Mouse (Mus musculus): ENCODE measurements around the gene Gm14151. TPM values are rescaled to one million over a fixed set of nuclear protein-coding genes. Genes with fewer than 3 reads are reported as not detected.
A peak's percentile ranks its signal among the peaks of the same experiment; 100 is the strongest.
"Not testable (repeated sequence)": the region's sequence is repeated elsewhere in the genome, so short reads cannot be mapped to it uniquely, and the experiment has no call there.

Gene Gm14151
- polyA plus RNA-seq (2015; fragmentation: Nextera tagmentation; extraction: Ambion mirVana): not detected in 2 replicates

- H3K9ac ChIP-seq; ATAC-seq (ENCODE audit: low read depth); DNase-seq; H3K4me3 ChIP-seq (replicated peaks); H3K4me1 ChIP-seq (replicated peaks); H3K27me3 ChIP-seq; H3K27ac ChIP-seq; H3K9me3 ChIP-seq (replicated peaks); H3K36me3 ChIP-seq; H3K4me2 ChIP-seq: not testable (repeated sequence)
- WGBS (ENCODE audit: insufficient replicate concordance): no CpG with 5 or more reads among the region's 3 CpGs
Measured at GRCm38 (mm10) chr2:151092250-151092649, at the start of gene Gm14151. TSS of gene Gm14151 (minus strand) at chr2:151092350.

GRCm38 (mm10) chr2:151097945-151098344 is 5.8 kb upstream of the Gm14151 start, which contains the start of gene Gm14147:
TSS of gene Gm14147 (plus strand) at chr2:151098245.
- H3K9me3 ChIP-seq (replicated peaks); H3K4me2 ChIP-seq; H3K27me3 ChIP-seq; H3K4me3 ChIP-seq (replicated peaks); DNase-seq; H3K9ac ChIP-seq; H3K4me1 ChIP-seq (replicated peaks); H3K36me3 ChIP-seq; ATAC-seq (ENCODE audit: low read depth); H3K27ac ChIP-seq: not testable (repeated sequence)
- WGBS (ENCODE audit: insufficient replicate concordance): no CpG with 5 or more reads among the region's 3 CpGs

GRCm38 (mm10) chr2:151056637-151057036 is 35.5 kb downstream of the Gm14151 start:
- WGBS (ENCODE audit: insufficient replicate concordance): 80% methylated on average over 1 of the region's 1 CpGs
- Histone ChIP-seq H3K4me2 (no peak overlapping the region), H3K27ac (no peak overlapping the region), H3K9ac (no peak overlapping the region), H3K4me3 (replicated peaks) (no peak overlapping the region), H3K27me3 (no peaks in the 10 kb centered on the region), H3K36me3 (no peaks in the 10 kb centered on the region), H3K9me3 (replicated peaks) (no peaks in the 10 kb centered on the region), H3K4me1 (replicated peaks) (no peaks in the 10 kb centered on the region)
- no peak for DNase-seq
- no peak for ATAC-seq (ENCODE audit: low read depth)

- 79% methylated on average over 1 of the region's 1 CpGs for WGBS (ENCODE audit: insufficient replicate concordance)
- DNase-seq (no peak), ATAC-seq (ENCODE audit: low read depth) (no peak)
- Histone ChIP-seq H3K4me1 (replicated peaks) (peaks cover 40% of the 10 kb centered on the region), H3K9ac (0 out of 2 replicates have a peak overlapping the region, but pooled peaks have one; percentile 100), H3K27ac (no peak overlapping the region), H3K4me3 (replicated peaks) (peak overlapping the region; percentile 98), H3K36me3 (0 out of 2 replicates have a peak, but pooled peaks cover 3% of the 10 kb centered on the region), H3K4me2 (peak overlapping the region; percentile 87), H3K27me3 (no peaks in the 10 kb centered on the region), H3K9me3 (replicated peaks) (no peaks in the 10 kb centered on the region)
Measured at GRCm38 (mm10) chr2:151040411-151040810, 51.7 kb downstream of the Gm14151 start.

GRCm38 (mm10) chr2:151039726-151040125 is 52.4 kb downstream of the Gm14151 start:
- peaks cover 7% of the 10 kb centered on the region; the same call in 1 of the 2 replicates for H3K36me3 ChIP-seq
- peak overlapping the region; percentile 87 for H3K4me2 ChIP-seq
- H3K9ac ChIP-seq: peak overlapping the region; percentile 100
- ATAC-seq (ENCODE audit: low read depth): peak; percentile 8
- peak; percentile 26 for DNase-seq
- peak overlapping the region; percentile 84 for H3K27ac ChIP-seq
- H3K4me3 ChIP-seq (replicated peaks): peak overlapping the region; percentile 98
- peaks cover 47% of the 10 kb centered on the region for H3K4me1 ChIP-seq (replicated peaks)
- no peaks in the 10 kb centered on the region for H3K27me3 ChIP-seq
- WGBS (ENCODE audit: insufficient replicate concordance): 34% methylated on average over 8 of the region's 8 CpGs
- H3K9me3 ChIP-seq (replicated peaks): no peaks in the 10 kb centered on the region

GRCm38 (mm10) chr2:151039232-151039695 is 52.9 kb downstream of the Gm14151 start, which contains the start of the genes Ninl and Nanp:
TSS of gene Ninl (minus strand) at chr2:151039382.
TSS of gene Nanp (minus strand) at chr2:151039398.
- H3K9me3 ChIP-seq (replicated peaks): no peaks in the 10 kb centered on the region
- DNase-seq (peak; percentile 94), ATAC-seq (ENCODE audit: low read depth) (peak; percentile 84)
- WGBS (ENCODE audit: insufficient replicate concordance): under 1% methylated on average over 34 of the region's 34 CpGs
- H3K27ac ChIP-seq: peak within 1 kb of the TSS; percentile 96
- peak within 1 kb of the TSS; percentile 100 for H3K9ac ChIP-seq
- H3K4me1 ChIP-seq (replicated peaks): peaks cover 52% of the 10 kb centered on the region
- peaks cover 8% of the 10 kb centered on the region; the same call in 1 of the 2 replicates for H3K36me3 ChIP-seq
- peak within 1 kb of the TSS; percentile 87 for H3K4me2 ChIP-seq
- peak within 1 kb of the TSS; percentile 98 for H3K4me3 ChIP-seq (replicated peaks)
- H3K27me3 ChIP-seq: no peaks in the 10 kb centered on the region

- WGBS (ENCODE audit: insufficient replicate concordance): 1% methylated on average over 29 of the region's 30 CpGs
- peak; percentile 22 for DNase-seq
Measured at GRCm38 (mm10) chr2:151038811-151039222, 53.3 kb downstream of the Gm14151 start.

GRCm38 (mm10) chr2:151037876-151038552 is 54.1 kb downstream of the Gm14151 start:
- Histone ChIP-seq H3K9me3 (replicated peaks) (no peaks in the 10 kb centered on the region), H3K4me1 (replicated peaks) (peaks cover 63% of the 10 kb centered on the region), H3K27ac (peak overlapping the region; percentile 96), H3K4me2 (peak overlapping the region; percentile 87), H3K36me3 (peaks cover 16% of the 10 kb centered on the region), H3K27me3 (no peaks in the 10 kb centered on the region), H3K4me3 (replicated peaks) (peak overlapping the region; percentile 98), H3K9ac (peak overlapping the region; percentile 100)
- ATAC-seq (ENCODE audit: low read depth) (peak; percentile 84), DNase-seq (peak; percentile 76)
- WGBS (ENCODE audit: insufficient replicate concordance): 20% methylated on average over 18 of the region's 18 CpGs

More at GRCm38 (mm10) chr2:151038811-151039222, 53.3 kb downstream of the Gm14151 start:
- no peaks in the 10 kb centered on the region for H3K9me3 ChIP-seq (replicated peaks)
- H3K4me1 ChIP-seq (replicated peaks): peaks cover 56% of the 10 kb centered on the region
- H3K27ac ChIP-seq: peak overlapping the region; percentile 96
- peaks cover 12% of the 10 kb centered on the region; the same call in 1 of the 2 replicates for H3K36me3 ChIP-seq
- no peaks in the 10 kb centered on the region for H3K27me3 ChIP-seq
- ATAC-seq (ENCODE audit: low read depth): no peak
- peak overlapping the region; percentile 100 for H3K9ac ChIP-seq
- H3K4me2 ChIP-seq: peak overlapping the region; percentile 87
- H3K4me3 ChIP-seq (replicated peaks): peak overlapping the region; percentile 98

GRCm38 (mm10) chr2:151037292-151037691 is 54.9 kb downstream of the Gm14151 start:
- peaks cover 22% of the 10 kb centered on the region for H3K36me3 ChIP-seq
- H3K9me3 ChIP-seq (replicated peaks): no peaks in the 10 kb centered on the region
- DNase-seq: peak; percentile 36
- H3K4me3 ChIP-seq (replicated peaks): peak overlapping the region; percentile 98
- H3K27me3 ChIP-seq: no peaks in the 10 kb centered on the region
- peaks cover 68% of the 10 kb centered on the region for H3K4me1 ChIP-seq (replicated peaks)
- peak overlapping the region; percentile 96 for H3K27ac ChIP-seq
- 22% methylated on average over 1 of the region's 1 CpGs for WGBS (ENCODE audit: insufficient replicate concordance)
- peak overlapping the region; percentile 100 for H3K9ac ChIP-seq
- H3K4me2 ChIP-seq: peak overlapping the region; percentile 87
- peak; percentile 18; the same call in 1 of the 2 replicates for ATAC-seq (ENCODE audit: low read depth)
